Mouse (Mus musculus) layer of hippocampus, adult 18-20 months (tissue): ENCODE measurements around the gene Kat2a. TPM values are rescaled to one million over a fixed set of nuclear protein-coding genes. Genes with fewer than 3 reads are reported as not detected.

Experiments used
- DNase-seq, 2 experiments: peaks; one replicate each; pipeline ENCODE4 v3.0.0; 2022; ENCODE audit warnings: low spot score in 2 of 2
- total RNA-seq, 2 experiments: library from RNA; stranded (reverse); gene quantifications; 2 replicates each; pipeline ENCODE4 v1.2.3; 2021

Kat2a gene
- total RNA-seq, 2 experiments from 2014 or later = 53.9 to 58.0 TPM

DNA sequence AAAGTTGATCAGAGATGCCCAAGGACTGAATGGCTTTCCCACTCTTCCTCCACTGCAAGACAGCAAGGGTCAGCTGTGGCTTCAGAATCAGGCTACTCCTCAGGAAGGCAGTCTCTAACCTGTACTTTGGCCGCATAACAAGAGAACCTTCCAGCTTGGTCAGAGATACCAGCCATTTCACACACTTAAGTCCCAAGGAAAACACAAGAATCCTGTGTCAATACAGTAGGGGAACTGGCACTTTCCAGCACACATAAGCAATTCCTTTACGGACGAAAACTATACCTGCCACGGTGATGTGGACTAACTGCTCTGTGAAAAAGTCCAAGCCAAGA, 24.4 kb upstream of the Kat2a start:
- DNase-seq = no peak

DNA sequence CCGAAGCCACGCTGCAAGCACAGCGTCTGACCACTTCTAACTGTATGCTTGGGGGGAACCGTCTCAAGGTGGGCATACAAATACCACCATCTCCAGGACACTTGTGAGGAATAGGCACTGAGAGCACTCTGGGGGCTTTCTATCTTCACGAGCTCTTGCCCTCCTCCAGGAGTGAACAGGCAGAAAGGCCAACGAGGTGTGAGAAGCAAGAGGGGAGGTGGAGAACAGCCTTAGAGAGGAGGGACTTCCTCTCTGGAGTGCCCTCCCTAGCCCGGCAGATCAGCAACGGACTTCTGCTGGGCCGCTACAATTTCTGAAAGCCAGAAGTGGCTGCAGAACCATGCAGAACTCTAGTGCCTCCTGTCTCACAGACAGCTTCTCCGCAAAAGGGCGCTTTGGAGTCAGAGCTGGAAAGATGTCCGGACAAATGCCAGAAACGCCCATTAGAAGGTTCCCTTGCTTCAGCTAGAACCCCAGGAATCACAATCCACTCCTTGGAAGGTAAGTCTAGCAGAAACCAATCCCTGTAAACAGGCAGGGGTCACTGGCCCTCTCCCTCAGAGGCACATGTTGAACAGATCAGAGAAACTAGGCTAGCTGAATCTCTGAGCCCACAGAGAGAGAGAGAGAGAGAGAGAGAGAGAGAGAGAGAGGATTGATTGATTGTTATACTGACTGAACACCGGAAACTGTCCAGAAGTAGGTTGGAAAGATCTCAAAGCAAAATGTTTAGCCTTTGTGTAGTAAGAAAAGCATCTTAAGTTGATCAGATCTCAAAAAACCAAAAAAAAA, 23.9 kb upstream of the Kat2a start:
- no peak for DNase-seq

DNA sequence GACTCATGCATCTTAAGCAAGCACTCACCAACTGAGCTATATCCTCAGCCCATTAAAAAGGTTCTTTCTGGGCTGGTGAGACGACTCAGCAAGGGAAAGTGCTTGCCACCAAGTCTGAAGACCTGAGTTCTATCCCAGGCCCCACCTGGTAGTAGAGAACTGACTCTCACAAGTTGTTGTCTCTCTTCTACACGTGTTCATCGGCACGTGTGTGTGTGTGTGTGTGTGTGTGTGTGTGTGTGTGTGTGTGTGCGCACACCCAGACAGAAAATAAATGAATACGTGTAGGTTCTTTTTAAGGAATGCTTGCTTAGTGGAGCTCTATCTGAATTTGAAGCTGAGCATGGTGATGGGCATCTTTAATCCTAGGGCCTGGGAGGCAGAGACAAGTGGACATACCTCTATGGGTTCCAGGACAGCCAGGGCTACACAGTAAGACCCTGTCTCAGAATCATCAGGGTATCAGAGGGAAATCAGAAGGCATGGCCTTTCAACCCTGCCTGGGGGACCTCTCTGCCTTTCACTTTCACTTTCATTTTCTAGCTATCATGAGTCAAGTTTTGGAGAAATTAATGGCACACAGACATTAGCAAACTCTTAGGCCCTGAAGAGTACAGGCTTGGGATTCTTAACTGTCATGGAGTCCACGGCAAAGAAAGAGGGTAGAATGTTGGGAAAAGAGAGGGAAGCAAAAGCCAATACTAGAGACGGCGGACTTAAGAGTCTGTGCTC, 23.0 kb upstream of the Kat2a start:
- no peak for DNase-seq

DNA sequence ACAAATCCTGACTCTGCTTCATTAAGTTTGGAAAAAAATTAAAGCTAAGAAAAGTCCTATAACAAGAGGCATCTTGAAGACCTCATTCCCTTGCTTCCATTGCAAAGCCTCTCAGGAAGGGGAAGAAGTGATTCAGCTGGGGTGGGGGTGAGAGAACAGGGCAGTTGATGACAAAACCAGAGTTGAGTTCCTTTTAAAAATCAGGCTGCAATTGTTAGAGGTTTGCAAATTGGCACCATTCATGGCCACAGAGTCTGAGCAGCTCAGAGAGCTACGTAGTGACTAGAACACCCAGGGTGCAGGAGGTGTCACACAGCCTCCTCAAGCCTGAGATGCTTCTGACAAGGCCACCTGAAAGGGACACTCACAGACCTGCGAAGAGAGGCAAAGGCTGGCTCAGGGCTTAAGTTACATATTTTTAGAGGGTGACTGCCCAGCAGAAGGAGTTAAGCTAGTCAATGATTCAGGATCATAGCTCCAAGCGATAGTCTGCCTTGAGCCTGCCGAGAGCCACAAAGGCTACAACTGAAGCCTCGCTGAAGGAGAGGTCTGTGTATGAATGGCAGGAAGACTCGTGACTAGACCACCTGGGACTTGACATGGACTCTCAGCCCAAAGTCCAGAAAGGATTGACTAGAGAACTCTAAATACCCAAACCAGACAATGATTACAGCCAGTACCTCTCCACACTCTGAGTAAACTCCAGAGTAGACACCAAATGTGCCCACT, 18.4 kb upstream of the Kat2a start:
- no peak for DNase-seq

DNA sequence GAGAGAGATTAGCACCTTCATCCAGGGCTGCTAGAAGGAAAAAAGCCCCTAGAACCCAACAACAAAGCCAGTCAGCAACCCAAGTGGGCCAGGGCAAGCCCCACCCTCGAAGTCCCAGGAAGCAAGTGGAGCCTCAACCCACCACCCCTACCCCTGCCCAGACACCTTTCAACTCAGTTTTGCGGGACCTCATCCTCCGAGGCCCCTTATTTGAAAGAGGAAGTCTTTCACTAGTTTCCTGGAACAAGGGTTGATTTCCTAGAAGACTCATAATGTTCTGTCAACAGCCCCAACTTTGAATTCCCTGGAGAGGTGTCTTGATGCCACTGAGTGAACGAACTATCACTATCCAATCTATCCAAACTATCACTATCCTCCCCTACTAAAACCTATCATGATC, 17.7 kb upstream of the Kat2a start:
- no peak for DNase-seq

DNA sequence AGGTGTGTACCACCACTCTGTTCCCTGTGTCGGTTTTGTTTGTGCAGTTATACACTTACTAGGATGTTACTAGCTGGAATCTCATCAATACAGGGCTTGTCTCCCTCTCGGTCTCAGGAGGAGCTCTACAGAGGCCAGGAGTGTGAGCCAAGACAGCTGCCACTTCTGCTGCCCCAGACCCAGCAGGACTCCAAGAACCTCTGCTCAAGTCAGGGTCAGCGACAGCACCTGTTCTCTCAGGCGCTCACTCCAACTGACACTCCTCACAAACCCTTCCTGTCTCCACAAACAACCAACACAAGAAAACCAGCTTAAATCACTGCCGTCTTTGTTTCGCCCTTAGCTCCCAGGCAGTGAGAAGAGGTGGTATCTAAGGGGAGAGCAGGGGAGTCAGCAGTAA, 16.3 kb upstream of the Kat2a start:
- DNase-seq = no peak

DNA sequence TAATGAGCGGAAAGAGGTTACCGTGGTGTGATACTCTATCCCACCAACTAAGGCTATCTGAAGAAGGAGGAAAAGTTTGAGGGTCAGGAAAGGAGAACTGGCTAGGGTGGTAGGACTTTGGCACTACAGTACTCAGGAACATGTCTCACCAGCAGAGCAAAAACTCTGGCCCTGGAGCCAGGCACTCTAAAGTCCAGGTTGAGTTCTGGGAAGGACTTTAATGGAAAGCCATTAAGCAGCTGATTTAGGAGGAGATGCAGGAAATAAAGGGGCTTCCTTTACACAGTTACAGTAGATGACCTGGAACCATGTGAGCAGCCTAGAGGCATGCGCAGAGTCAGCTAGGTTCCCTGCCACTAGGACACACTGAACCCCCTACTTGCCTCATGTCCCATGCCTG, 14.9 kb upstream of the Kat2a start:
- DNase-seq = no peak

DNA sequence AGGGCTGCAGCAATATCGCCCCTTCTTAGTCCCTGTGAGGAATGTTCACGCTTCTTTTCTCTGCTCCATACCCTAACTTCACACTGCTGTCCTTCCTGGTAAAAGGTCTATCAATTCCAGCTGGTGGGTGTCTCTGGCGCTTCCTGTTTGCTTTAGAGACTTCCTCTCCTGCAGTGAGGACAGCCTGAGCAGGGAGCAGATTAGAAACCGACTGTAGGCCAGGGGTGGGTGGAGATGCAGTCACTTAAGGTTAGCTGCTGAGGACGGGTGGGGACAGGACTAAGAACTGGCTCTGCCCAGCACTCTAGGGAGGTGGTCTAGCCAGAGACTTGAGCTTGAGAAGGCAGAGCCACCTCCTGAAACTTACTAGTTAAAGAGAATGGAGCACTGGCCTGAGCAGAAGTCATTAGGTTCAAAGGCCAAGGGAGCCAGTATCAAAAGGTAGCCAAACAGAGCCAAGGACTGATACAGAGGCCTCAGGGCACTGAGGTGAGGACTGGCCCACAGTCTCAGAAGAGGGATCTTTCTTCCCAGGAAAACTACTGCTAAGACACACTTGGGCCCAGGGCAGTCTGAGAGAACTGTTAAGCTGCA, 12.8 kb upstream of the Kat2a start:
- no peak for DNase-seq

DNA sequence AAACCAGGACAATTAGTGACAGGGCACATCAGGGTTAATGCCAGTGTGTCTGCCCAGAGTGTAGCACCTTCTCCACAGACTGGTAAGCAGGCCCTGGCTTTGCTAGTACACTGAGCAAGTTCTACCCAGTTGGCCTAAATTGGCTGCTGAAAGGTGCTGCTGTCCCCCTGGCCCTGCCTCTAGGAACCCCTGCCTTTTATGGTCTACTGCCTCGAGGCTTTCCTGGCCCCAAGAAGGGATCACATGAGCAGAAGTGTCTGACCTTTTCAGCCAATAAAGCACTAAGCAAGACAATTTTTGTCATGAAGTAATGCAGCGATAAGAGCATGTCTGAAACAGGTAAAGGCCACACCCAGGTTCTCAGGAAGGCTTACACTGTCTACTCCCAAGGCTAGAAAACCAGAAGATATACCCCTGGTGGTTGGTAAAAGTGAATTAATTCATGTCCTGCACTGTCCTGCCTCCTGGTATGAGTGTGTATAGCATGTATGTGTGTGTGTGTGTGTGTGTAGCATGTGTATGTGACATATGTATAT, 10.3 kb upstream of the Kat2a start:
- no peak for DNase-seq

DNA sequence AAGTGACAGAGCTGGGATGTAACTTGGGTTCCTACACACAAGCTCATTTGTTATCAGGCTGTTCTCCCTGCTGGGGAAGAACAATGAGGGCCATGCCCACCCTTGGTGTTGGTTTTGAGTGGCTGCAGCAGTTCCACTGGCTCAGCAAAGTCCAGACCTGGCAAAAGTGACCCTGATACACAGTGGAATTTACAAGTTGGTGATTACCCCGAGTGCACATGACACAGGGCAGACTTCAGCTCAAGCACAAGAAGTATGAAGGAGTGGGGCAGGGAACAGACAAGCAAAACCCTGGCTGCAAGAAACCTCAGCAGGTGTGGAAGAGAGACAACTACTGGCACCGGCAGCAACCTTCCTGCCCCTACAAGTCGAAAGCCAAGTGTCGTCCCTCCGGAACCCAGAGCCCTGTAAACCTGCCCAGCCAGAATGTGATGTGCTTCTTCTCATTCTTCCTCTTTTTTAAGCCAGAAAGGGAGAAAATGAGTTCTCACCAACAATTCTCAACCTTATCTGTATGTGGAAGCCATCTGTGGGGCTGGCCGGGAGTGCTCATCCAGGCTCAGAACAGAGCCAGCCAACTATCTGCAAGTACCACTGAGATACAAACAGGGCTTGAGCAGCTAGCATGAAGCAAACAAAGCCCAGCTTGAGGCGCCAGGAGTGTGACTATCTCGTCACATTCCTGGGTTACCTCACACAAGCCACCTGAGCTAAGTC, 9.7 kb upstream of the Kat2a start:
- DNase-seq = no peak

DNA sequence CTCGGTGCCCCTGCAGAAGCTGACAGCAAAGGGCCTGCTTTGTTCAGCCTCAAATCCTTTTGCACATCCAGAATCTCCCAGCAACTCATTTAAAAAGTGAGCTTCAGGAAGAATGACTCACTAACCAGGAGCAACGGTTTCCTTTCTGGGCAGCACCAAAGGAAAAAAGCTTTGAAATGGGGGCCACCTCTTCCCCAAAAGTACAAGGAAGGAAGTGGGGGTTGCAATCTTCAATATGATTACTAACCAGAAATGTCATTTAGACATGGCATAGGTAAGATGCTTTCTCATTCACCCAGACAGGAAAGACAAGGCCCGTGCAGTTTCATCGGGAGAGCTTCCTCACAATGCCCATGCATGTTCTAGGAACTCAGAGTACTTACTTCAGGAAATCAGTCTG, 9.0 kb upstream of the Kat2a start:
- no peak for DNase-seq

DNA sequence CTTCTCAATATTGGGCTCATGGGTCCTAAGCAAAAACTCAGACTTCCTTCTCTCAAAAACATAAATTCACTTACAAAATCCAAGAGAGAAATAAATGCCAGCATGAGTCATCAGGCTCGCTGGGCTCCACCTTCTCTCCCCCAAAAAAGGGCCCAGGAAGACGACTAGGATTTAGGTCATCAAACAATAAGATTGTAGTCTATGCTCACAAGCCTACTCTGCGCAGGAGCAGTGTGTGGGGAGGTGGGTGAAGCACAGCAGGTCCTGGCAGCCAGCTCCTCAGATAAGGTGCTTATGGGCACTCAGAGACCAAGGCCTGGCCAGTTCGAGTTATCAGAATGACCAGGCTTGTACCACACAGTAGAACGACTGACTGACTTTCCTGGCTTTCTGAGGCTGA, 8.1 kb upstream of the Kat2a start:
- DNase-seq = no peak

DNA sequence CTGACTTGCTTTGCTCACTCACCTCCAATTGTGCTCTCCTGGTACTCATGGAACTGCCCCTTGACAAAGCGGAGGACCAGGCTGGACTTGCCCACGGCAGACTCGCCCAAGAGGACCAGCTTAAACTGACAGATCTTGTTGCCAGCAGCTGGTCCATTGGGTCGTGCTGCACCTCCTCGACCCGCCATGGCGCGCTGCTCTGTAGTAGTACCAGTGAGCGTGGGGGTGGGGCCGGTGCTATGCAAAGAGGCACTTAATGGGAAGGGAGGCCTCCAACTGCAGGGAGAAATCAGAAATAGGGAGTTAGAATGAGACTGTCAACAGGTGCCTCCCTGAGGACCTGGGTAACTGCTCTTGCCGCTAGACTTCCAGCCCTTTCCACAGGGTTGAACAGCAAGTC, 7.6 kb upstream of the Kat2a start:
- no peak for DNase-seq

DNA sequence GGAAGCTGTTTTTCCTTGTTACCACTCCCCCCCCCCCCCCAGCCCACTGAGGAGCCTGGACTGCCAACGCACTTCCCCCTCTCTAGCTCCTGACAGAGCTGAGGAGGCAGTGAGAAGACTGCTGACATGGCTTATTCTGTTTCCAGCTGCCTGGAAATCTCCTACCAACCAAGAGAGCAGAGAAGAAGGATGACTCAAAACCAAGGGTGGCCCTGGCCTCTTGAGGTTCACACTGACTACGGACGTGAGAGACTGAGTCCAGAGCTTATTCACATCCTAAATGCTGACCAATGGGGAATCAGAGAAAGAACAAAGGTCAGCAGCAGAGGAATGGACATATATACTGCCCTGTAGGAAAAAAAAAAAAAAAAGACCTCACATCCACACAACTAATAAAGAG, 7.0 kb upstream of the Kat2a start:
- no peak for DNase-seq

DNA sequence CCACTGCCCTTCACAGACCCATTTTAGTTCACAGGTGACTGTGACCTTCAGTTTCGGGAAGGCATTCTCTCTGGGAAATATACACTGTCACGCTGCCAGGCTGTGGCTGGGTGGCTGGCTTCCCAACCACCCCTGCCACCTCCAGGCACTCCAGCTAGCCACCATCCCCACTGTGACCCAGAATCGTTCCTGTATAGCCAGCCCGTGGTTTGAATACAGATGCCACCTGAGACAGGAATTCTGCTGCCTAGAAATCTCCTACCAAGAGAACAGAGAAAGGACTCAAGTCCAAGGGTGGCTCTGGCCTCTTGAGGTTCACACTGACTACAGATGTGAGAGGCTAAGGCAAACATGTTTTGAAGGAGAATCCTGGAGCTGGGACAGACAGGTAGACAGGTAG, 6.6 kb upstream of the Kat2a start:
- no peak for DNase-seq

DNA sequence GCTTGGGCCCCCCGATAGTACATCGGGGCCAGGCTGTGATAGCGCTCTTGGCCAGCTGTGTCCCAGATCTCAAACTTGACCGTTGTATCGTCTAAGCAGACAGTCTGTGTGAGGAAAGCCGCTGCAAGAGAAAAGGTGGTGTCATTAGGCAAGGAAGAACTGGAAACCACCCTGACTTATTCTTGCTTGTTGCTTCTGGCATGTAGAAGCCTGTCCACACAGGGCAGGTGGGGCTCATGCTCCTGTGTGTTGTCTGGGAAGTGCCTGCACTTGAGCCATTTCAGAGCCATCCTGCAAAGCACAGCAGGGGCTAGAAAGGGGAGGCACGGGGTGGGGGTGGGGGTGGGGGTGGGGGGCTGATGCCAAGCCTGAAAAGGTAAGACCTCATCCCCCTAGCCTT, 6.2 kb upstream of the Kat2a start:
- DNase-seq = no peak

DNA sequence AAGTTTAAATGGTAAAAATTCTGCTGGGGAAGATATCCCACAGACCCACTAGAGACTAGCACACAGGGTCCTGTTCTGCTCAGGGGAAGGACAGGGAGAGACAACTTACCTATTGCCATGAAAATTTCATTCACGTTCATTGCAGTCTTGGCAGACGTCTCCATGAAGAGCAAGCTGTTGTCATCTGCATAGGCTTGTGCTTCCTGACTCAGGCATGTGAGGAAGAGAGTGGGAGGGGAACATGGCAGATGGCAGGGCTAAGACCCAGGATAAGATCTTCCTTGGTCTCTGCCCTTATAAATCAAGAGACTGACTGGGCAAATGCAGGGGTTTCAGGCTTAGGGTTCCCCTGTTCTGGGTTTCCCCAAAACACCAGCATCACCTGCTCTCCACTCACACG, 4.4 kb upstream of the Kat2a start:
- DNase-seq = peak in 1 of 2 experiments; percentile 54

DNA sequence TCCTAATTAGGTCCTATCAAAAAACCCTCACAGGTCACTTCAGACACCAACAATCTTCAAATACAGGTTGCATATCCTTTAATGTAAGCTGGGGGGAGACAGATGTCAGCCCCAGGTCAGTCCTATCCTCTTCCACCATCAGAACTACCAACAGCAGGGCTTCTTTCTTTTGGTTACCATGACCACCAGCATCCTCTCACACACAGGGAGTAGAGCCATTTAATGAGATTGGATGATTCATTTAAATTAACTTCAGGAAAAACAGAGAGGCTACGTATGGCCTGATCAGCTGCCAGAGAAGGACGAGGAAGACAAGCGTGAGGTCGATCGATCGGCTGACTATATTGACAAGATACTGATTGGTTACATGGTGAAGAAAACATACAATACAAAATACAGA, 2.7 kb upstream of the Kat2a start:
- peak in 1 of 2 experiments; percentile 45 for DNase-seq

DNA sequence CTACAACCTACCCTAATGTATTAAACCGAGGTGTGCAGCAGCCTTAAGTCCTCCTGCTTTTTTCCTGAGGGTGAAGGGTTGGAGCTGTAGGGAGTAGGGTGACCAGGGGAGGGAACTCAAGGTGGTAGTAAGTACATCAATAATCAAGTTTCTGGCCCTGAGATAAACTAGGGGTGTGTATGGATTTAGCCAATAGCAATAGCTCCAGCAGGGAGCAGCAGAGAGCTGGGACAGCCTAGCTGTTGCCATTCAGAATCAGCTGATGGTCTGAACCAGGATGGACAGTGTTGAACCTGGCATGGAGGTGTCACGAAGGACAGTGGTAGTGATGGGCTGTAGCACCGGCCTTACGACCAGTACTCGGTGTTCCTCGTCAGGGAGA, 2.3 kb upstream of the Kat2a start:
- DNase-seq = peak; percentile 65 to 91

DNA sequence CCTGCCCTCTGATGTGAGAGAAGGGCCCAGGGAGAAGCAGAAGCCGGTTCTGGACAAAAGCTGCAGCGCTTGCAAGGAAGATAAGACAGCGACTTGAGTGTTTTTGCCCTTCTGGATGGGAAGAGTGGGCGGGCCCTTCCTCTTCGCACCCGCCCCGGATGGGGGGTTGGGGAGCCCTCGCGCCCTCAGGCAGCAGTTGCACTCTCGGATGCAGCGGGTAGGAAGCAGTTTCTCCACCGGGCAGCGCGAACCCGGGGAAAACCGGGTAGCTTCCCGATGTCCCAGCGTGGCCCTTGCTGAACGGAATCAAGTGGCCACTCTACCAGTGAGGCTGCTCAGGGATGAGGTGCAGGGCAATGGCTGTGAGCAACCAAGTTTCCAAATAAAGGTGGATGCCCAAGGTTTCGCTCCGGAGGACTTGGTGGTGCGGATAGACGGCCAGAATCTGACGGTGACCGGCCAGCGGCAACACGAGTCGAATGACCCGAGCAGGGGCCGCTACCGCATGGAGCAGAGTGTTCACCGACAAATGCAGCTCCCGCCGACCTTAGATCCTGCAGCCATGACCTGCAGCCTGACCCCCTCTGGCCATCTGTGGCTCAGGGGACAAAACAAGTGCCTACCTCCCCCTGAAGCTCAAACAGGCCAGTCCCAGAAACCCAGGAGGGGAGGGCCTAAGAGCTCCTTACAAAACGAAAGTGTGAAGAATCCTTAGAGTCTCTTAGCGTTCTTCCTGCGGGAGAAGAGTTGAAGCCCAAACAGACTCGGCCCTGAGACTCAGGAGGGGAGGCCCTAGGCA, 1.7 kb upstream of the Kat2a start, which contains the start of gene Hspb9:
Hspb9 (plus strand) TSS at position 116 of the 799 bp plus-strand sequence.
- peak in 1 of 2 experiments; percentile 46 for DNase-seq
